Mouse (Mus musculus) megakaryocyte progenitor cell, adult 5-6 weeks (primary cell): ENCODE data around the gene Marveld3. TPM values are rescaled to one million over a fixed set of nuclear protein-coding genes. Genes with fewer than 3 reads are reported as not detected.

Experiments
- ATAC-seq: replicated peaks from 2 replicates; pipeline ENCODE4 v1.8.0; 2016; ENCODE audit warnings: mild to moderate bottlenecking, moderate TSS enrichment, inconsistent platforms; ENCODE audit not compliant: poor library complexity
- total RNA-seq, 2 experiments: library from RNA; stranded (forward) in 1 of 2; stranded (reverse) in 1 of 2; fragments of 157-497, 149-512 nt in 1 of 2; fragments of 200-1000 nt in 1 of 2; gene quantifications; 2 replicates each; pipeline versions ENCODE4 v1.2.3 to v1.2.4; 2015 to 2017

Marveld3 gene
- total RNA-seq (2015) (not detected in 2 replicates), total RNA-seq (2017) (not detected in 2 replicates)

- ATAC-seq, result peak; percentile 85
Observed at GRCm38 (mm10) chr8:109961693-109962367, at the start of gene Marveld3. Marveld3 (minus strand) TSS chr8:109962203.

- peak; percentile 83 for ATAC-seq
Observed at GRCm38 (mm10) chr8:110010868-110011267, 48.9 kb upstream of the Marveld3 start.

- ATAC-seq, result no peak
Observed at GRCm38 (mm10) chr8:110008995-110009446, 47.0 kb upstream of the Marveld3 start.

GRCm38 (mm10) chr8:110008228-110008994 lies 46.4 kb upstream of the Marveld3 start:
- ATAC-seq, result no peak

- ATAC-seq, result no peak
Observed at GRCm38 (mm10) chr8:110006312-110007023, 44.5 kb upstream of the Marveld3 start.

- no peak for ATAC-seq
Observed at GRCm38 (mm10) chr8:110004300-110004699, 42.3 kb upstream of the Marveld3 start.

GRCm38 (mm10) chr8:110002953-110003352 lies 41.0 kb upstream of the Marveld3 start:
- ATAC-seq, result peak; percentile 78

- no peak for ATAC-seq
Observed at GRCm38 (mm10) chr8:109999974-110000373, 38.0 kb upstream of the Marveld3 start.

- no peak for ATAC-seq
Observed at GRCm38 (mm10) chr8:109998066-109998465, 36.1 kb upstream of the Marveld3 start.

- ATAC-seq, result no peak
Observed at GRCm38 (mm10) chr8:109997381-109997780, 35.4 kb upstream of the Marveld3 start.

- ATAC-seq, result no peak
Observed at GRCm38 (mm10) chr8:109992951-109993350, 30.9 kb upstream of the Marveld3 start.

GRCm38 (mm10) chr8:109992166-109992565 lies 30.2 kb upstream of the Marveld3 start:
- ATAC-seq, result no peak

GRCm38 (mm10) chr8:109990224-109990623 lies 28.2 kb upstream of the Marveld3 start, which contains the start of gene Tat:
Tat (plus strand) TSS chr8:109990437.
- no peak for ATAC-seq

GRCm38 (mm10) chr8:109989151-109989550 lies 27.1 kb upstream of the Marveld3 start:
- ATAC-seq, result no peak

- no peak for ATAC-seq
Observed at GRCm38 (mm10) chr8:109987776-109988175, 25.8 kb upstream of the Marveld3 start.

- no peak for ATAC-seq
Observed at GRCm38 (mm10) chr8:109986384-109986783, 24.4 kb upstream of the Marveld3 start.

- no peak for ATAC-seq
Observed at GRCm38 (mm10) chr8:109983944-109984343, 21.9 kb upstream of the Marveld3 start.

GRCm38 (mm10) chr8:109982386-109983105 lies 20.5 kb upstream of the Marveld3 start:
- ATAC-seq, result no peak

GRCm38 (mm10) chr8:109979339-109979738 lies 17.3 kb upstream of the Marveld3 start:
- ATAC-seq, result no peak

GRCm38 (mm10) chr8:109972901-109973300 lies 10.9 kb upstream of the Marveld3 start:
- ATAC-seq, result no peak

- ATAC-seq, result peak; percentile 86
Observed at GRCm38 (mm10) chr8:109970323-109970722, 8.3 kb upstream of the Marveld3 start.
